Mouse (Mus musculus) heart, embryonic 13.5 days (tissue): ENCODE data around the gene Tbc1d16. TPM values are rescaled to one million over a fixed set of nuclear protein-coding genes. Genes with fewer than 3 reads are reported as not detected.

Experiments
- ATAC-seq: fragments of 200-750 bp; cut with Nextera tagmentation; 2 replicates; pipeline ENCODE4 v1.8.0; 2017; ENCODE audit warnings: moderate TSS enrichment; ENCODE audit not compliant: insufficient number of reproducible peaks, low FRiP score, low TSS enrichment; ENCODE audit errors: extremely low read depth
- H3K27ac ChIP-seq: fragments of 300-500 bp; sonication (generic); replicated peaks from 2 replicates; pipeline ENCODE4 v1.5.1; 2015; ENCODE audit warnings: moderate library complexity, mild to moderate bottlenecking, inconsistent platforms
- H3K27me3 ChIP-seq: fragments of 300-500 bp; sonication (generic); replicated peaks from 2 replicates; pipeline ENCODE4 v1.6.1; 2015; ENCODE audit warnings: mild to moderate bottlenecking, inconsistent platforms
- H3K36me3 ChIP-seq: fragments of 300-500 bp; sonication (generic); 2 replicates; pipeline ENCODE4 v1.6.1; 2015; ENCODE audit warnings: mild to moderate bottlenecking, inconsistent platforms
- H3K4me1 ChIP-seq: fragments of 300-500 bp; sonication (generic); 2 replicates; pipeline ENCODE4 v1.6.1; 2015; ENCODE audit warnings: inconsistent platforms
- H3K4me2 ChIP-seq: fragments of 300-500 bp; sonication (generic); 2 replicates; pipeline ENCODE4 v1.6.1; 2015; ENCODE audit warnings: inconsistent platforms, mild to moderate bottlenecking, moderate library complexity
- H3K4me3 ChIP-seq: fragments of 300-500 bp; sonication (generic); 2 replicates; pipeline ENCODE4 v1.5.1; 2015; ENCODE audit warnings: moderate library complexity, mild to moderate bottlenecking, inconsistent platforms
- H3K9ac ChIP-seq: fragments of 300-500 bp; sonication (generic); 2 replicates; pipeline ENCODE4 v1.6.1; 2015; ENCODE audit warnings: inconsistent platforms, mild to moderate bottlenecking, moderate library complexity
- H3K9me3 ChIP-seq: fragments of 300-500 bp; sonication (generic); 2 replicates; pipeline ENCODE4 v1.6.1; 2016; ENCODE audit warnings: inconsistent platforms
- WGBS: fragments of 180-500 bp; shearing (Covaris S2); methylation state at CpG from one replicate; pipeline ENCODE4 v1.1.7; 2015; ENCODE audit warnings: mixed read lengths; 5-methylcytosine and 5-hydroxymethylcytosine counted together
- polyA plus RNA-seq: library from polyadenylated mRNA; unstranded; fragments of >200 nt; fragmentation: Nextera tagmentation; extraction: Ambion mirVana; gene quantifications from 2 replicates; pipeline ENCODE4 v1.2.1, GENCODE M21; 2015

Tbc1d16 gene
- polyA plus RNA-seq, 1 experiment from 2014 or later = 9.6 TPM

DNA sequence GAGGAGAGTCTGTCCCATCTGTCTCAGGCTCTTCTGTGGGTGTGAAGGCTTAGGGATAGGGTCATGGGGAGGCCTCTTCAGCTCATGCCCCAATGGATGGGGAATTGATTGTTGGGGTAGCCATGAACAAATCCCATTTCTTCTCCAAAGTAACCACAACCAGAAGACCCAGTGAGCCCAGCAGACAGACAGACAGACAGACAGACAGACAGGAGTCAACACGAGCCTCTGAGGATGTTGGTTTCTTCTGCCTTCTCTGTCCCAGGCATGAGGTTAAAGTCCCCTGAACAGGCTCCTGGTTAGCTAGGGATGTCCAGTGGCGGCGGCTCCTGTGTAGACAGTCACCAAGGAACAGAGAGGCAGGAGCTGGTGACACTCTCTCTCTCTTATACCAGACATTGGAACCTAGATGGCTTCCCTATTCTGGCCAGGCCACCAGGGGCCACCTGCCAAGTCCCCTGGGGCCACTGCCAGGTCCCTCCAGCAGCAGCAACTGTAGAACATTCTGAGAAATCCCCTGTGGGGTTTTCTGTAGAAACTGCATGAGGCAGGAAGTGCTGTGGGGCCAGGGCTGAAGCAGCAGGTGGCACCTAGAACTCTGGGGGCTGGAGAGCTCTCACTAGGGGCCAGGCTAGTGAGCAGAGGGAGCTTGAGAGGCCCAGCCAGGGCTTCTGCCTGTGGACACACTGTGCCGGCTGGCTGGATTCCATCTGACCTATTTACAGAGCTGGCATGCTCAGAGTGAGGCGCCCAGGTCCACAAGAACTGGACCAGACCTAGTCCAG lies 94.7 kb downstream of the Tbc1d16 start:
- Histone ChIP-seq H3K4me3 (no peak overlapping the region), H3K27ac (peak overlapping the region; percentile 70), H3K9me3 (no peaks in the 10 kb centered on the region), H3K9ac (peak overlapping the region; percentile 65), H3K4me2 (no peak overlapping the region), H3K27me3 (peaks cover 32% of the 10 kb centered on the region), H3K36me3 (no peaks in the 10 kb centered on the region), H3K4me1 (peaks cover 50% of the 10 kb centered on the region)
- peak; percentile 24; the same call in 1 of the 2 replicates for ATAC-seq
- WGBS = 67% methylated on average over 5 of the region's 5 CpGs

DNA sequence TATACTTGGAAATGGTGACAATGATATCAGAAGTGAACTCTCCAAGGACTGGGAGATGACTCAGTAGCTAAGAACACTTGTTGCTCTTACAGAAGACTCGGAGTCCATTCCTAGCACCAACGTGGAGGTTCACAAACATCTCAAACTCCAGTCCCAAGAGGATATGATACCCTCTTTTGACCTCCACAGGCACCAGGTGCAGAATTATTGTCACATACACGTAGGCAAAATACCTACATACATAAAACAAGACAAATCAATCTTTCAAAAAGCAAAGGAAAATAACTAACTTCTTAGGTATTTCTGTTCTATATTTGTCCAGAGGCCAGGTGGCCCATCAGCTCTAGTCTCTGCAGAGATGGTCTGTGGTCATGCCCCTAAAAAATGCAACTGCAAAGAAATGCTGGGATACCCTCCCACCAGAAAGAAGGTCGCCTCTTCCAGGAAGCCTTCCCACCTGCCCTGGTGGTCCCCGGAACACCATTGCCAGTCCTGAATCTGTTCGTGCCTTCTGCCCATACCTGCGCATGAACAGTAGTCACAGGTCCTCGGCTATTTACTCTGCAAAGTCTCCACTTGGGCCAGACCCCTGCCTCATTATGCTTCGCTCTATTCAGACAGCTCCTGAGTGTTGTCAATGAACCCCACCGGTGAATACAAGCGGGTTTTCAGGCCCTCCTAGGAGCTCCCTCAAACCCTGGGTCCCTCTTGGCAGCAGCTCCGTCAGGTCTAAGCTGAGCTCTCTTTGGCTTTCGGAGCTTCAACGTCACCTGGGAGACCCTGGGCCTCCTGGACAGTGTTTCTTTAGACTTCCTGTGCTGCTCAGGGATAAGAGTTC lies 95.9 kb downstream of the Tbc1d16 start:
- WGBS = 77% methylated on average over 14 of the region's 14 CpGs
- no peaks in the 10 kb centered on the region for H3K9me3 ChIP-seq
- no peak overlapping the region for H3K27ac ChIP-seq
- H3K27me3 ChIP-seq = peaks cover 35% of the 10 kb centered on the region
- no peak overlapping the region for H3K4me3 ChIP-seq
- H3K36me3 ChIP-seq = no peaks in the 10 kb centered on the region
- no peak overlapping the region for H3K4me2 ChIP-seq
- ATAC-seq = no peak
- peaks cover 58% of the 10 kb centered on the region for H3K4me1 ChIP-seq
- no peak overlapping the region for H3K9ac ChIP-seq

DNA sequence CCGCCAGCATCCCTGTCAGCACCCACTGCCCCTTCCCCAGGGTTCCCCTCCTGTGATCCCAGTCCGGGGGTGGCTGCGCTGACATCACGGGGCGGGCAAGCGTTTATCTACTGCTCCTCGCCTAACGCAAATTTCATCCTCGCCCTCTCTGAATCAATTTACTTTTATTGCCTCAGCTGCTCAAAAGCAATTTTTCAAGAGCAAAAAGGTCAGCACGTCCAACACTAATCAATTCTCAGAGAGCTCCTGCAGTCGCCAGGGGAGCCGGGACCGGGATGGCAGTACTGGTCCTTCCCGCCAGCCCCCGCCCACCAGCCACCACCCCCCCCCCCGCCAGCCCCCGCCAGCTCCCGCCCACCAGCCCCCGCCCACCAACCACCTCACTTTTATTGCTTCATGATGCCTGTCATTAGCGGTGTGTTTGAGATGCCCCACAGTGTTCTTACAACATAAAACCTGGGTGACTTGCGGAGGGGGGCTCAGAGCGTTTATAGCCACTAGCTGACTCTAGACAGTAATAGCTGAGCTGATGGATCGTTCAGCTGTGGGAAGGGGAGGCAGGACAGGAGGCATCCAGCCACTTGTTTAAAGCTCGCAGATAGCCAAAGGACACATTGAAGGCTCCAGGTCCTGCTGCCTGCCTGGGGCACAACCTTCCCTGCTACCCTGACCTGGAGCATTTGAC lies 98.1 kb downstream of the Tbc1d16 start:
- H3K36me3 ChIP-seq = no peaks in the 10 kb centered on the region
- H3K4me3 ChIP-seq = peak overlapping the region; percentile 16
- no peaks in the 10 kb centered on the region for H3K9me3 ChIP-seq
- 0 out of 2 replicates have a peak overlapping the region, but pooled peaks have one; percentile 30 for H3K9ac ChIP-seq
- ATAC-seq = no peak
- no peak overlapping the region for H3K27ac ChIP-seq
- H3K4me1 ChIP-seq = peaks cover 76% of the 10 kb centered on the region
- H3K4me2 ChIP-seq = peak overlapping the region; percentile 54
- 23% methylated on average over 24 of the region's 24 CpGs for WGBS
- peaks cover 29% of the 10 kb centered on the region for H3K27me3 ChIP-seq

DNA sequence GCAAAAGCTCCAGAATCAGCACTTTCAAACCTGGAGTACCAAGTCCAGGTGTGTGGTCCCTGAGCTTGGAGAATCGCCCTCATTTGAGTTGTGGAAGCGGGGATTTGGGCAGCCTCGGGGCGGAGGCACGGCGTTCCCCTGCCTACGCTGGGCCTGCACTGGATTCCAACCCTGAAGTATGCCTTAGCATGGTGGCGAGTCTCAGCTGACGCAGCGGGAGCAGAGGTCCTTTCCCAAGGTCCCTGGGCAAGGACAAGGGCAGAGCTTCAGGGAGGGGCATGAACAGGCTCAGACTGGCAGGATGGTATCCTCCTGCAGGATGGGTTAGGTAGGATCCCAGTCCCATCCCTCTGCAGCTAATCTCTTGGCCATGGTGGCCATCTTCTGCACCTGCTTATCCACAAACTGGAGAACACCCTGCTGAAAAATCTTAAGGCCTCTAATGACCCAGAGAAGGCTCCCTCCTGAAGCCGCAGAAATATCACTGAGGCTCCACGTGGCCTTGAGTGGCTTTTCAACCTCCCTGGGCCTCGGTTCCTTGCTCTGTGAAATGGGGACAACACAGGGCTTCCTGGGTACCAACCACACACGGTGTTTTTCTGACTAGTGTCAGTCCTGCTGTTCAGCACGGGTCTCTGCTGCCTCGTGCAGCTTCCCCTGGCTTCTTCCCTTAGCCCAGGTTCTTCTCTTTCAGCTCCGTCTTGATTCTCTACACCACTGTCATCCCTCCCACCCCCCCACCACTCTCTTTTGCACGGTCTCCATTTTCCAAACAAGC lies 98.8 kb downstream of the Tbc1d16 start:
- Histone ChIP-seq H3K4me2 (peak overlapping the region; percentile 54), H3K27ac (0 out of 2 replicates have a peak overlapping the region, but pooled peaks have one; percentile 65), H3K27me3 (peaks cover 32% of the 10 kb centered on the region), H3K9me3 (no peaks in the 10 kb centered on the region), H3K4me1 (peaks cover 70% of the 10 kb centered on the region), H3K36me3 (no peaks in the 10 kb centered on the region), H3K9ac (peak overlapping the region; percentile 30; the same call in 1 of the 2 replicates), H3K4me3 (no peak overlapping the region)
- no peak for ATAC-seq
- 53% methylated on average over 18 of the region's 18 CpGs for WGBS

DNA sequence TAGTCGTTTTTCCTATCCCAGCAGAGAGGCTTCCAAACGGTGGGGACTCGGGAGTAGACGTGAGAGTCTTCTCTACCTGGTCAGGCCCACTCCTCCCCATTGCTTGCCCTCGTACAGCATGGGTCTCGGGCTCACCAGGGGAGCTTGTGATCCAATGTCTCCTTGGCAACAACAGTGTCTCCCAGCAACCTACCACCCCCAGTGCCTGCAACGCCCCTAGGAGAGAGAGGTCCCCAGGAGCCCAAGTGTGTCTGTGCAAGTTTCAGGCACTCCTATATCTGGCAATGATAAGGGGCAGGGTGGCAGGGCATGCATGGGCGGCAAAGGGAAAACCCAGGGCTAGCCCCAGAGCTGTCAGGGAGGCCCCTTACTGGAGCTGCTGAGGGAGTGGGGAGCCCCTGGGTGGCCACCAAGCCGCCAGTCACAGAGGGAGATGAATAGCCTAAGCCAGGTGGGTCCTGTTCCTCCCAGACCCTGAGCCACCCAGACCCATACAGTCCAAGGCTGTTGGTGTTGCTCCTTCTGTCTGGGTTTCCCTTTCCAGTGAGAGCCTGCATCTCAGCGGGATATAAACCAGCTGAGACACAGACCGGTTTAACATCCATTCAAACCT lies 99.5 kb downstream of the Tbc1d16 start:
- peaks cover 36% of the 10 kb centered on the region for H3K27me3 ChIP-seq
- peak overlapping the region; percentile 65 for H3K27ac ChIP-seq
- H3K36me3 ChIP-seq = no peaks in the 10 kb centered on the region
- H3K4me3 ChIP-seq = no peak overlapping the region
- no peak overlapping the region for H3K4me2 ChIP-seq
- H3K4me1 ChIP-seq = peaks cover 70% of the 10 kb centered on the region
- H3K9me3 ChIP-seq = no peaks in the 10 kb centered on the region
- H3K9ac ChIP-seq = peak overlapping the region; percentile 65
- WGBS = 45% methylated on average over 11 of the region's 11 CpGs
- ATAC-seq = no peak

DNA sequence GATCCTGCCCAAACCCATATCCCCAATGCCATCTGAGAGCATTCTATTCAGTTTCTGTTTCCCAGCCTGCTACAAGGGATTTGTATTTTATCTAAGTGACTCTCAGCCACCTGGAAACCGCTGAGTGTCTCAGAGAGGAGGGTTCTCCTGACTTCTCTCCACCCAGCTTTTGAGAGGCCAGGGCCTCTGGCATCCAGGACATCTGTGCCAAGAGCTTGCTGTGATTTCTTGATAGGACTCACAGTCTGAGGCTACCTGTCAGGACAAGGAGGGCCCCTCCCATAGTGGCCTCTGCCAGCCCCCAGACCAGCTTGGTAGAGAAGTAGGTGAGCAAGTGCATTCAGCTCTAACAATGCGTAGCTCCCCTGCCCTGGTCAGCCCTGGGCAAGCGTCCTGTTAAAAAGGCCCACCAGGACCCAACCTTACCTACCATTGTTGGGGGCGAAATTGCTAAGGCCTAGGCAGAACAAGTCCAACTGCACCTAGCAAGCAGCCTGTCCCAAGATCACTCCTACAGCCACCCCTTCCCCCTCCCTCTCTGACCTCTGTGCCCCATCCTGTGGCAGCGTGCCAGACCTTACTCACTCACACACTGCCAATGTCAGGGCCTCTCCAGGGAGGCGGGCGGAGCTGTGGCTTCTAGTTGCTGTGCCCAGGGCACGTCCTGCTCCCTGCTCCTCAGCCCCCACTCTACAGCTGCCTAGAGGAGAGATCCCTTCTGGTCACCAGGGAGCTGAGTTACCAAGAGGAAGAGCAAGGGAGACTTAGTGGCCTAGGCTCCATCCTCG lies 100.4 kb downstream of the Tbc1d16 start:
- no peak overlapping the region; the same call in none of the 2 replicates for H3K4me2 ChIP-seq
- H3K27ac ChIP-seq = peak overlapping the region; percentile 70
- ATAC-seq = peak; percentile 63; the same call in 1 of the 2 replicates
- peaks cover 64% of the 10 kb centered on the region for H3K4me1 ChIP-seq
- H3K4me3 ChIP-seq = no peak overlapping the region
- WGBS = 43% methylated on average over 9 of the region's 9 CpGs
- peak overlapping the region; percentile 65 for H3K9ac ChIP-seq
- peaks cover 36% of the 10 kb centered on the region for H3K27me3 ChIP-seq
- H3K9me3 ChIP-seq = no peaks in the 10 kb centered on the region
- no peaks in the 10 kb centered on the region for H3K36me3 ChIP-seq

DNA sequence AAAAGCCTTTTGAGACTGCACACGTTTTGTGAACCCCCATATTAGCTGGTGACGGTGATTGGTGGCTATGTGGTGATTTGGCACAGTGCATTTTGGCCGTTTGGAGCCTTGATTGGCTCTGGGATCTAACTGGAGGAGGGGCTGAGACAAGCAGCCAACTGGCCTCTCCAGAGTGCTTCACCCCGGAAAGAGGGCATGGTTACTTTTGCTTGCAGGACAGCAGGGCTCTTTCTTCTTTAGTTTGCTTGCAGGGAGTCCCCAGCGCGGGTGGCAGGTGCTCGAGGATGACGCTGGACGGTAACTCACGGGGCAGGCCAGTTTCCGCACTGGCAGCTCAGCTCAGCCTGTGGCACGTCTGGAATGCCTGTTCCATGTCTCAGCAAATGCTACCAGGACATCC lies 101.2 kb downstream of the Tbc1d16 start:
- no peaks in the 10 kb centered on the region for H3K9me3 ChIP-seq
- no peak overlapping the region for H3K4me3 ChIP-seq
- no peaks in the 10 kb centered on the region for H3K36me3 ChIP-seq
- peak overlapping the region; percentile 8; the same call in 1 of the 2 replicates for H3K4me2 ChIP-seq
- peak overlapping the region; percentile 40; the same call in 1 of the 2 replicates for H3K9ac ChIP-seq
- peaks cover 64% of the 10 kb centered on the region for H3K4me1 ChIP-seq
- no peak for ATAC-seq
- 41% methylated on average over 12 of the region's 12 CpGs for WGBS
- H3K27me3 ChIP-seq = peaks cover 36% of the 10 kb centered on the region
- peak overlapping the region; percentile 70 for H3K27ac ChIP-seq

DNA sequence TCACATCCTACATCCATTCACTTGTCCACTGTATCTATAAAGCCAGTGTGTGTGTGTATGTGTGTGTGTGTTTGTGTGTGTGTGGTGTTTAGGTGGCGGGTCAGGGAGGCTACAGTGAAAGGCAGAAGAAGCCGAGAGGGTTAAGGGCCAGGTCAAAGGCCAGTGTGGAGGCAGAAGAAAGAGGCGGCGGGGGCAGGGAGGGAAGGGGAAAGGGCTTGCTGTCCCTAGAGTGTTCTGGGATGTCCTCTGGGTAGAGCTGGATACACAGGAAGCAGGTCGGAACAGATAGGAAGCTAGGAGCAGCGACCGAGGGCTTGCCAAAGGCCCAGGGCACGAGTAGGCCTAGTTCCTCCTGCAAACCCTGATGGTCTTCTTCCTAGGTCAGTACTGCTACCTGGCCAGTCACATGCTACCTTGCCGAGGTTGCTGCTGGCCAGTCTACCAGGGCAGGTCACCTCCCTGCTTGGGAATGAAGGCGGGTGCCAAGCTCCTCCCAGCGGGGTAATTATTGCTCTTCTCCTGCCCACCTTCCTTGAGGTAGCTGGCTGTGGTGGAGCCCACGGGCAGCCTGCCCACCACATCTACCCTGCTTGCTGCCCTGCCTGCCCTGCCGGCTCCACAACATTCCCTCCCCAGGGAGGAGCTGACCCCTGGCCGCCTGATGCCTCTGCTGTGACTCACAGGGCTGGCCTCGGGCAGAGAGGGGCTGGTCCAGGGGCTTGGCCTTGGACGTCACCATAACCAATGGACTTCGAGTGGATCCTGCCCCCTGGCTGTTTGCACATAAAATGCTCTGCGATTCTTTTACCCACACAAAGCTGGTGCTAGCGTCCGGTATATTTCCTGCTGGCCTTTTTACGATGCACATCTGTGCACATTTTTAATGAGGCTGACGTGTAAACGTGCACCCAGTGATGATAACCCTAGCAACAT lies 102.1 kb downstream of the Tbc1d16 start:
- peaks cover 30% of the 10 kb centered on the region for H3K27me3 ChIP-seq
- H3K9ac ChIP-seq = peak overlapping the region; percentile 58
- no peaks in the 10 kb centered on the region for H3K36me3 ChIP-seq
- peaks cover 64% of the 10 kb centered on the region for H3K4me1 ChIP-seq
- WGBS = 37% methylated on average over 23 of the region's 23 CpGs
- H3K27ac ChIP-seq = peak overlapping the region; percentile 70
- 0 out of 2 replicates have a peak overlapping the region, but pooled peaks have one; percentile 6 for H3K4me3 ChIP-seq
- H3K4me2 ChIP-seq = peak overlapping the region; percentile 52
- no peaks in the 10 kb centered on the region for H3K9me3 ChIP-seq
- 0 out of 2 replicates have a peak, but pooled peaks have one; percentile 41 for ATAC-seq

DNA sequence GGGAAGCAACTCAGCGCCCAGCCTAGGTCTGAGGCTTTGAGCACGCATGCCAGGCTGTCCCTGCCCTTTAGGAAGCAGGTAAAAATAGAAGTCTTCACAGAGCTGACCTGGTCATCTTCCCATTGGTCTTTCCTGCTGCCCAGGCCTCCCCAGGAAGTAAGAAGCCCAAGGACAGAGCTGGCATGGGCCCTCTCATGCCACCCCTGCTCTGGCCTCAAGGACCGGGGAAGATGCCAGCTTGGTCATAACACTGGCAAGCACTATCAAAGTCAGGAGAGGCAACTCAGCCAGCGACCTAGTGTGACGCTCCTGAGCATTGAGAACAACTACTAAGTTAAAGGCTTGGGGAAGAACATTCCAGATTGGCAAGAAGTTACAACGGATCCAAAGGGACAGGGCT lies 103.8 kb downstream of the Tbc1d16 start:
- no peak overlapping the region for H3K4me2 ChIP-seq
- H3K4me1 ChIP-seq = peaks cover 53% of the 10 kb centered on the region
- WGBS = 80% methylated on average over 6 of the region's 6 CpGs
- no peak overlapping the region for H3K4me3 ChIP-seq
- peaks cover 18% of the 10 kb centered on the region for H3K27me3 ChIP-seq
- no peak overlapping the region for H3K27ac ChIP-seq
- no peaks in the 10 kb centered on the region for H3K36me3 ChIP-seq
- no peak overlapping the region for H3K9ac ChIP-seq
- ATAC-seq = no peak
- H3K9me3 ChIP-seq = no peaks in the 10 kb centered on the region
